ENCODE assay signal across 18 mouse cellular contexts in genomic region chr9:35026311-35026710, GRCm38 (mm10).
"Had no signal": no experiment of that assay in that cellular context is flagged by ENCODE, and none has a peak within 500 bp of the region (broad histone marks: within the 10 kb centered on the region; RNA-seq: fewer than 3 reads in every experiment).

No protein-coding gene starts in this region.

- H3K9ac ChIP-seq: kidney, embryonic 15.5 days; limb, embryonic 12.5 days; limb, embryonic 15.5 days; liver, embryonic 12.5 days; liver, embryonic 15.5 days; midbrain, embryonic 13.5 days; stomach, embryonic 15.5 days had no signal

- H3K27me3 ChIP-seq: stomach, embryonic 15.5 days had no signal

- H3K4me2 ChIP-seq: kidney, embryonic 15.5 days; limb, embryonic 12.5 days; limb, embryonic 15.5 days; liver, embryonic 12.5 days; liver, embryonic 15.5 days; midbrain, embryonic 13.5 days; stomach, embryonic 15.5 days had no signal

- H3K27ac ChIP-seq: kidney, embryonic 15.5 days; limb, embryonic 12.5 days; limb, embryonic 15.5 days; liver, embryonic 12.5 days; liver, embryonic 15.5 days; macrophage; midbrain, embryonic 13.5 days; stomach, embryonic 15.5 days had no signal

- ATAC-seq: liver, embryonic 12.5 days; midbrain, embryonic 16.5 days had no signal

- H3K9me3 ChIP-seq: kidney, embryonic 15.5 days; limb, embryonic 12.5 days; limb, embryonic 15.5 days; liver, embryonic 12.5 days; liver, embryonic 15.5 days; midbrain, embryonic 10.5 days; midbrain, embryonic 13.5 days; stomach, embryonic 15.5 days had no signal

- H3K4me3 ChIP-seq: kidney, embryonic 15.5 days; limb, embryonic 12.5 days; limb, embryonic 15.5 days; liver, embryonic 12.5 days; liver, embryonic 15.5 days; midbrain, embryonic 10.5 days; midbrain, embryonic 13.5 days; stomach, embryonic 15.5 days had no signal

- H3K4me1 ChIP-seq: liver, embryonic 15.5 days had no signal

- H3K36me3 ChIP-seq: kidney, embryonic 15.5 days; limb, embryonic 12.5 days; limb, embryonic 15.5 days; liver, embryonic 12.5 days; liver, embryonic 15.5 days; midbrain, embryonic 10.5 days; stomach, embryonic 15.5 days had no signal

- DNase-seq: kidney, adult 11 months; kidney, adult 8-10 months; left cerebral cortex, postnatal 4 days; lung, adult 2 months; lung, postnatal 14 days; right cerebral cortex, postnatal 14 days; right cerebral cortex, postnatal 4 days; thymus, postnatal 25 days had no signal
